Mouse (Mus musculus): ENCODE measurements around the gene Kpna7. TPM values are rescaled to one million over a fixed set of nuclear protein-coding genes. Genes with fewer than 3 reads are reported as not detected.
"Not testable (repeated sequence)": the region's sequence is repeated elsewhere in the genome, so short reads cannot be mapped to it uniquely, and the experiment has no call there.

Gene Kpna7
- not detected in 2 replicates for polyA plus RNA-seq (2015; fragmentation: Nextera tagmentation; extraction: Ambion mirVana)

DNA sequence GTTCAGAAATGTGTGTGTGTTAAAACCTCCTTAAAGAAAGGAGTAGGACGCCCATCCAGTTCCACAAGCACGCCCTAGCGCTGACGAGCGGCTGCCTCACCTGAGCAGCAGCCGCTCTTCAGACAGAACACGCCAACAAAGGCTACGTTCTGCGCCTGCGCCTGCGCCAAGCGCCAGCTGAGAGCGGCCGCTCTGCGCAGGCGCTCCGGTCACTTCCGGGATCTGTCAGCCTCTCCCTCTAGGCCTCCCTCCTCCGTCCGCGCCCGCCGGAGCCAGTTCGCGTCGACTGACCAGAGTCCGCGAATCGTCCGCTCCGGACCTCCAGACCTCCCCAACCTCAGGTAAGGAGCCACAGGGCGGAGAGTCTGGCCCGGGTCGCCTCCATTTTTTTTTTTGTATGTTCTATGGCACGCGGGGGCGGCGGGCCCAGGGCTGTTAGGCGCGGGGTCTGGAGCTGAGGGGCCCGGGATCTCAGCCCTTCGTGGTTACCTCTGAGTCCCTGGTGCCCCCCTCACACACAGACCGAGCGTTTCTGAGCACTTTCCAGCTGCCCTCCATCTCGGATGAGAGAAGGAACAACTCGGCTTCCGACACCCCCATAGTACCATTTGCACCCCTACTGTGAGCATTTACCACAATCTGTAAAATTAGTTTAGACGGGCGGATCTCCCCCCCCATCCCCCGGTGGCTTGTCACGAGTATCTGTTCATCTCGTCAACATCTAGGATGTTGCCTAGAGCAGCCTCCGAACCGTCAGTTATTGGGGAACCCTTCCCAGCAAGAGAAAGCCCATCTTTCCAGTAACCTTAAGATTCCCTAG is at the start of gene Kpna7, which contains the start of gene Arpc1a:
TSS of gene Kpna7 (minus strand) at position 399 of the 820 bp plus-strand sequence.
TSS of gene Arpc1a (plus strand) at position 199 of the 820 bp plus-strand sequence.
- peak; percentile 95 for ATAC-seq (ENCODE audit: insufficient number of reproducible peaks, low FRiP score, low TSS enrichment, low read depth)
- peak within 1 kb of the TSS; percentile 74 for H3K4me2 ChIP-seq (replicated peaks)
- WGBS: under 1% methylated on average over 54 of the region's 54 CpGs
- H3K4me1 ChIP-seq: peaks cover 11% of the 10 kb centered on the region
- peak within 1 kb of the TSS; percentile 92 for H3K4me3 ChIP-seq (replicated peaks)
- H3K9me3 ChIP-seq (replicated peaks): no peaks in the 10 kb centered on the region
- peaks cover 7% of the 10 kb centered on the region; the same call in 1 of the 2 replicates for H3K36me3 ChIP-seq
- H3K9ac ChIP-seq: peak within 1 kb of the TSS; percentile 93
- peak within 1 kb of the TSS; percentile 78 for H3K27ac ChIP-seq (replicated peaks)
- H3K27me3 ChIP-seq: no peaks in the 10 kb centered on the region

- WGBS: 91% methylated on average over 6 of the region's 6 CpGs
- not testable (repeated sequence) for H3K27ac ChIP-seq (replicated peaks); H3K27me3 ChIP-seq; H3K4me1 ChIP-seq; ATAC-seq (ENCODE audit: insufficient number of reproducible peaks, low FRiP score, low TSS enrichment, low read depth); H3K9me3 ChIP-seq (replicated peaks); H3K9ac ChIP-seq; H3K4me3 ChIP-seq (replicated peaks); H3K4me2 ChIP-seq (replicated peaks)
- H3K36me3 ChIP-seq: peaks cover 86% of the 10 kb centered on the region
These were observed 49.4 kb upstream of the Kpna7 start for GRCm38 (mm10) chr5:145133275-145133674.

GRCm38 (mm10) chr5:145130995-145131394 is 47.2 kb upstream of the Kpna7 start:
- ATAC-seq (ENCODE audit: insufficient number of reproducible peaks, low FRiP score, low TSS enrichment, low read depth): no peak
- no peak overlapping the region for H3K4me3 ChIP-seq (replicated peaks)
- H3K4me1 ChIP-seq: no peaks in the 10 kb centered on the region
- WGBS: 83% methylated on average over 3 of the region's 3 CpGs
- no peaks in the 10 kb centered on the region for H3K9me3 ChIP-seq (replicated peaks)
- no peak overlapping the region for H3K27ac ChIP-seq (replicated peaks)
- H3K4me2 ChIP-seq (replicated peaks): no peak overlapping the region
- peaks cover 95% of the 10 kb centered on the region for H3K36me3 ChIP-seq
- no peak overlapping the region for H3K9ac ChIP-seq
- H3K27me3 ChIP-seq: no peaks in the 10 kb centered on the region

- 86% methylated on average over 11 of the region's 11 CpGs for WGBS
- H3K36me3 ChIP-seq: peaks cover 97% of the 10 kb centered on the region
- no peak overlapping the region for H3K27ac ChIP-seq (replicated peaks)
- no peak for ATAC-seq (ENCODE audit: insufficient number of reproducible peaks, low FRiP score, low TSS enrichment, low read depth)
- H3K4me3 ChIP-seq (replicated peaks): no peak overlapping the region
- no peak overlapping the region for H3K9ac ChIP-seq
- H3K9me3 ChIP-seq (replicated peaks): no peaks in the 10 kb centered on the region
- H3K4me1 ChIP-seq: no peaks in the 10 kb centered on the region
- H3K27me3 ChIP-seq: no peaks in the 10 kb centered on the region
- no peak overlapping the region for H3K4me2 ChIP-seq (replicated peaks)
These were observed 46.4 kb upstream of the Kpna7 start for GRCm38 (mm10) chr5:145130191-145130590.

GRCm38 (mm10) chr5:145129773-145130172 is 45.9 kb upstream of the Kpna7 start:
- not testable (repeated sequence) for H3K27ac ChIP-seq (replicated peaks); H3K4me1 ChIP-seq; ATAC-seq (ENCODE audit: insufficient number of reproducible peaks, low FRiP score, low TSS enrichment, low read depth); H3K4me2 ChIP-seq (replicated peaks); H3K27me3 ChIP-seq; H3K9ac ChIP-seq; H3K4me3 ChIP-seq (replicated peaks); H3K9me3 ChIP-seq (replicated peaks)
- 92% methylated on average over 6 of the region's 6 CpGs for WGBS
- H3K36me3 ChIP-seq: peaks cover 96% of the 10 kb centered on the region

GRCm38 (mm10) chr5:145129124-145129523 is 45.3 kb upstream of the Kpna7 start:
- peaks cover 96% of the 10 kb centered on the region for H3K36me3 ChIP-seq
- H3K9me3 ChIP-seq (replicated peaks): no peaks in the 10 kb centered on the region
- H3K4me3 ChIP-seq (replicated peaks): no peak overlapping the region
- 95% methylated on average over 4 of the region's 4 CpGs for WGBS
- no peak for ATAC-seq (ENCODE audit: insufficient number of reproducible peaks, low FRiP score, low TSS enrichment, low read depth)
- no peak overlapping the region for H3K4me2 ChIP-seq (replicated peaks)
- no peaks in the 10 kb centered on the region for H3K4me1 ChIP-seq
- no peaks in the 10 kb centered on the region for H3K27me3 ChIP-seq
- H3K27ac ChIP-seq (replicated peaks): no peak overlapping the region
- H3K9ac ChIP-seq: no peak overlapping the region

DNA sequence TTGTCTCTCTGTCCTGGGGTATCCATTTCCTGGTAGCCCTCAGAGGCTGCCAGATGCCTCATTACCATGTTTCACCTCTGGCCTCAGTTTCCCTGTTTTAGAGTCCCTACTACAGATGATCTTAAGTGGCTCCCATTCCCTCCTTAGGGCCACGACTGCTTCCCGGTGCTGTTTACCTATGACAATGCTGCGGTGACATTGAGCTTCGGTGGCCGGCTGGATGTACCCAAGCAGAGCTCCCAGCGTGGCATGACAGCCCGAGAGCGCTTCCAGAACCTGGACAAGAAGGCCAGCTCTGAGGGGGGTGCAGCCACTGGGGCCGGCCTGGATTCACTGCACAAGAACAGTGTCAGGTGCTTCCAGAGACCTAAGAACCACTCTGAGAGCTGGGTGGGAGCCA is 42.8 kb upstream of the Kpna7 start:
- no peak overlapping the region for H3K4me3 ChIP-seq (replicated peaks)
- H3K4me2 ChIP-seq (replicated peaks): no peak overlapping the region
- H3K9ac ChIP-seq: no peak overlapping the region
- 91% methylated on average over 9 of the region's 9 CpGs for WGBS
- H3K27ac ChIP-seq (replicated peaks): no peak overlapping the region
- H3K27me3 ChIP-seq: no peaks in the 10 kb centered on the region
- no peaks in the 10 kb centered on the region for H3K4me1 ChIP-seq
- ATAC-seq (ENCODE audit: insufficient number of reproducible peaks, low FRiP score, low TSS enrichment, low read depth): no peak
- peaks cover 86% of the 10 kb centered on the region for H3K36me3 ChIP-seq
- no peaks in the 10 kb centered on the region for H3K9me3 ChIP-seq (replicated peaks)

DNA sequence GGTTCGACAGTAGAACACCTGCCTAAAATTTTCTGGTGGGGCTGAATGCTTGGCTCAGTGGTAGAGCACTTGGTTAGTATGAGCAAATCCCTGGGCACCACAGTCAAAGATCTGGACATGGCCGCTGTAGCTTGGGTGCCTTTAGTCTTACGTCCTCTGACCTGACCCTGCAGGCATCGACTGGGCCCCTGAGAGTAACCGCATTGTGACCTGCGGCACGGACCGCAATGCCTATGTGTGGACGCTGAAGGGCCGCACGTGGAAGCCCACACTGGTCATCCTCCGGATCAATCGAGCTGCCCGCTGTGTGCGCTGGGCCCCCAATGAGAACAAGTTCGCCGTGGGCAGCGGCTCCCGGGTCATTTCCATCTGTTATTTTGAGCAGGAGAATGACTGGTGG is 39.6 kb upstream of the Kpna7 start:
- Histone ChIP-seq H3K27me3 (no peaks in the 10 kb centered on the region), H3K4me2 (replicated peaks) (no peak overlapping the region), H3K4me1 (peaks cover 13% of the 10 kb centered on the region; the same call in 1 of the 2 replicates), H3K27ac (replicated peaks) (no peak overlapping the region), H3K4me3 (replicated peaks) (no peak overlapping the region), H3K9ac (no peak overlapping the region), H3K36me3 (peaks cover 57% of the 10 kb centered on the region), H3K9me3 (replicated peaks) (no peaks in the 10 kb centered on the region)
- WGBS: 94% methylated on average over 19 of the region's 19 CpGs
- ATAC-seq (ENCODE audit: insufficient number of reproducible peaks, low FRiP score, low TSS enrichment, low read depth): no peak

GRCm38 (mm10) chr5:145120921-145121320 is 37.1 kb upstream of the Kpna7 start:
- Histone ChIP-seq H3K27ac (replicated peaks) (no peak overlapping the region), H3K4me3 (replicated peaks) (no peak overlapping the region), H3K9ac (no peak overlapping the region), H3K36me3 (peaks cover 32% of the 10 kb centered on the region), H3K27me3 (no peaks in the 10 kb centered on the region), H3K4me1 (peaks cover 25% of the 10 kb centered on the region), H3K4me2 (replicated peaks) (no peak overlapping the region), H3K9me3 (replicated peaks) (no peaks in the 10 kb centered on the region)
- ATAC-seq (ENCODE audit: insufficient number of reproducible peaks, low FRiP score, low TSS enrichment, low read depth): no peak
- WGBS: 37% methylated on average over 7 of the region's 7 CpGs

- Histone ChIP-seq H3K27me3 (no peaks in the 10 kb centered on the region), H3K4me2 (replicated peaks) (no peak overlapping the region), H3K9me3 (replicated peaks) (no peaks in the 10 kb centered on the region), H3K27ac (replicated peaks) (no peak overlapping the region), H3K9ac (no peak overlapping the region), H3K36me3 (peaks cover 18% of the 10 kb centered on the region), H3K4me3 (replicated peaks) (no peak overlapping the region), H3K4me1 (peaks cover 34% of the 10 kb centered on the region)
- ATAC-seq (ENCODE audit: insufficient number of reproducible peaks, low FRiP score, low TSS enrichment, low read depth): no peak
- 89% methylated on average over 2 of the region's 2 CpGs for WGBS
These were observed 35.6 kb upstream of the Kpna7 start for GRCm38 (mm10) chr5:145119385-145119784.

DNA sequence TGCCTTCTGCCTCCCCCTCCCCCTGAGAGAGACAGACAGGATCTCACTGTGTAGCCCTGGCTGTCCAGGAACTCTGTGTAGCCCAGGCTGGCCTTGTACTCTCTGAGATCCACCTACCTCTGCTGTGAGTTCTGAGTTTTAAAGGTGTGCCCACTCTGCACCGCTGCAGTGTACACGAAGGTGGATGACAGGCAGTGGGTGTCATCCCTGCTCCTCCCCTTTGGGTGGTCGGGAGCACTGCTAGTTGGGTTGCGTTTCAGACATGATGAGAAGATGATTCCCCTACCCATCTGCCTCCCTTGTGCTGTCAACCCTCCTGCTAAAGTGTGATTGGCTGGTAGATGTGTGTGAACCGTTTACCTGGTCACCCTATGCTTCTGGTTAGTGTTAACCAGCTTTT is 34.6 kb upstream of the Kpna7 start:
- Histone ChIP-seq H3K4me1 (peaks cover 40% of the 10 kb centered on the region), H3K27ac (replicated peaks) (no peak overlapping the region), H3K9ac (no peak overlapping the region), H3K27me3 (no peaks in the 10 kb centered on the region), H3K4me2 (replicated peaks) (no peak overlapping the region), H3K4me3 (replicated peaks) (no peak overlapping the region), H3K9me3 (replicated peaks) (no peaks in the 10 kb centered on the region), H3K36me3 (peaks cover 9% of the 10 kb centered on the region; the same call in 1 of the 2 replicates)
- no peak for ATAC-seq (ENCODE audit: insufficient number of reproducible peaks, low FRiP score, low TSS enrichment, low read depth)
- 86% methylated on average over 5 of the region's 5 CpGs for WGBS

- peaks cover 4% of the 10 kb centered on the region; the same call in 1 of the 2 replicates for H3K36me3 ChIP-seq
- H3K27ac ChIP-seq (replicated peaks): no peak overlapping the region
- H3K9ac ChIP-seq: no peak overlapping the region
- no peak overlapping the region for H3K4me2 ChIP-seq (replicated peaks)
- no peak for ATAC-seq (ENCODE audit: insufficient number of reproducible peaks, low FRiP score, low TSS enrichment, low read depth)
- WGBS: 51% methylated on average over 6 of the region's 6 CpGs
- H3K9me3 ChIP-seq (replicated peaks): no peaks in the 10 kb centered on the region
- H3K4me1 ChIP-seq: peaks cover 40% of the 10 kb centered on the region
- H3K27me3 ChIP-seq: no peaks in the 10 kb centered on the region
- no peak overlapping the region for H3K4me3 ChIP-seq (replicated peaks)
These were observed 34.2 kb upstream of the Kpna7 start for GRCm38 (mm10) chr5:145118005-145118404.

Measured in embryonic facial prominence, embryonic 15.5 days (tissue).